Mouse (Mus musculus): ENCODE results near the gene Als2cl.

DNA sequence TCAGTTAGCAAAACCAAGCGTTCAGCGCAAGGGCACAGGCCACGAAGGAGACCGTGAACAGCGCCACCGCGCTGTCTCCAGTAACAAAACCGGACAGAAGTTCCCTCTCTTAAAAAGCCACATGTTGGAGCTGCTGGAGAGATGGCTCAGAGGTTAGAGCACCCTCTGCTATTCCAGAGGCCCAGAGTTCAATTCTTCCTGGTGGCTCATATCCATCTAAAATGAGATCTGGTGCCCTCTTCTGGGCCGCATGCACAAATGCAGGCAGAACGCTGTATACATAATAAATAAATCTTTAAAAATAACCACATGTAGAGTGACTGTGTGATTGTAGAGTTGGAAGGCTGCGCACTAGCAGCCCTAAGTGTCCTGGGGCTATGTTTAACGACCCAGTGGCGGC lies 64.6 kb downstream of the Als2cl start:
- TF ChIP-seq POLR2A (IDR thresholded peaks at IDR 0.05; ENCODE audit: extremely low read depth, insufficient read depth, low read length) (no peak), CTCF (IDR thresholded peaks at IDR 0.05; ENCODE audit: low read depth, low read length) (peak; percentile 41)
